Mouse (Mus musculus): ENCODE results near the gene Msantd3.

DNA sequence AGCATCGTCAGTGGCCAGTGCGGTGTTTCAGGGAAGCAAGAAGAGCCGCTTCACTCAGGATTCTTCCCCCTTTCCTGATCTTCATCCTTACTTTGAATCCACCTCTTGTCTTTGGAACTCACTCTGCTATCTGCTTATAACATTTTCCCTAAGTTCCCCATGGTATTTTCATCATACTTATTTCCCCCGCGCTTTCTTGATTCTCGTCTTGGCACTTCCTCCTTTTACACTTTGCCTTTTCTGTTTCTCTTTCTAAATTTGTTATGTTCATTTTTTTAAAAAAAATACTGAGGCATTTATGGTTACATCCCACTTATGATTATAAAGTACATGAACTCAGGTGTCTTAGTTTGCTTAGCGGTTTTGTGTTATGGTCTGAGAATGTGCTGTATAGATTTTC lies 53.1 kb downstream of the Msantd3 start:
- no peak for TF ChIP-seq POLR2A (IDR thresholded peaks at IDR 0.05; ENCODE audit: low read depth, low read length)
- TF ChIP-seq CTCF (conservative IDR thresholded peaks at IDR 0.05; ENCODE audit: insufficient read depth, insufficient read length, low read depth, low read length): no peak

All from kidney, adult 2 months (tissue).